Mouse (Mus musculus) myocyte (in vitro differentiated cells): ENCODE data around the gene Sipa1l1.

Experiments
- E2F4 ChIP-seq: IDR thresholded peaks from one replicate; pipeline ENCODE4 v1.6.1; 2011; ENCODE audit warnings: mild to moderate bottlenecking, control low read depth, moderate library complexity; ENCODE audit not compliant: insufficient read depth
- MAX ChIP-seq: IDR thresholded peaks from one replicate; pipeline ENCODE4 v1.6.1; 2011; ENCODE audit warnings: low read depth, mild to moderate bottlenecking, control low read depth
- MYOD1 ChIP-seq, 3 experiments: IDR thresholded peaks; one replicate each; pipeline ENCODE4 v1.6.1; 2011; ENCODE audit warnings: control low read depth in 2 of 3, low read depth in 2 of 3, mild to moderate bottlenecking in 2 of 3, moderate library complexity in 1 of 3; ENCODE audit not compliant: insufficient read length in 2 of 3, control insufficient read depth in 1 of 3
- MYOG ChIP-seq, 3 experiments: IDR thresholded peaks; one replicate each; pipeline ENCODE4 v1.6.1; 2011; ENCODE audit warnings: control low read depth in 2 of 3, low read depth in 2 of 3, mild to moderate bottlenecking in 2 of 3; ENCODE audit not compliant: insufficient read length in 2 of 3, control insufficient read depth in 1 of 3, insufficient read depth in 1 of 3
- POLR2A ChIP-seq: IDR thresholded peaks from one replicate; pipeline ENCODE4 v1.6.1; 2011; ENCODE audit warnings: low read depth, mild to moderate bottlenecking, control low read depth, moderate library complexity; ENCODE audit not compliant: insufficient read length
- POLR2AphosphoS2 ChIP-seq: IDR thresholded peaks from one replicate; pipeline ENCODE4 v1.6.1; 2011; ENCODE audit warnings: low read depth, control low read depth; ENCODE audit not compliant: insufficient read length
- REST ChIP-seq: IDR thresholded peaks from one replicate; pipeline ENCODE4 v1.6.1; 2011; ENCODE audit warnings: mild to moderate bottlenecking, control low read depth, moderate library complexity; ENCODE audit not compliant: insufficient read depth, insufficient read length
- SRF ChIP-seq: IDR thresholded peaks from one replicate; pipeline ENCODE4 v1.6.1; 2011; ENCODE audit warnings: low read depth; ENCODE audit not compliant: control insufficient read depth, insufficient read length
- TCF12 ChIP-seq: IDR thresholded peaks from one replicate; pipeline ENCODE4 v1.6.1; 2011; ENCODE audit warnings: mild to moderate bottlenecking, control low read depth; ENCODE audit not compliant: poor library complexity, insufficient read depth, severe bottlenecking
- TCF3 ChIP-seq: IDR thresholded peaks from one replicate; pipeline ENCODE4 v1.6.1; 2011; ENCODE audit warnings: low read depth, control low read depth; ENCODE audit not compliant: insufficient read length

DNA sequence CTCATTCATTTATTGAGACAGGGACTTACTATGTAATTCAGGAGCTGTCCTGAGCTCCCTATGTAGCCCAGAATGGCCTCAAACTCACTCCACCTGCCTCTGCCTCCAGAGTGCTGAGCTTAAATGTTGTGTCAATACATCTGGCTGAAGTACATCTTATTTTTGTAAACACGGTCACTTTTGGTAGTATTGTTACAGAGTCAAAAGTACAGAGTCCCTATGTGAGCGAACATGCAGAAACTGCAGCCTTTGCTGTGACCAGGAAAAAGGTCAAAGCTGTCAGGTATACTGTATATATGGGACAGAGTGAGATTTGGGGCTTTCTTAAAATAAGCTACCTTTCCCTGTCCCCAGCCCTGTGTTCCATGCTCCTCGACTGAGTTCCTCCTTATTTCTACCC is 17.6 kb downstream of the Sipa1l1 start:
- TF ChIP-seq POLR2A (no peak), MAX (no peak), SRF (no peak), REST (no peak), MYOG (IDR thresholded peaks at IDR 0.05; ENCODE audit: control insufficient read depth in 1 of 3, insufficient read depth in 1 of 3, insufficient read length in 2 of 3, low read depth in 2 of 3) (no peak), POLR2AphosphoS2 (no peak), E2F4 (no peak), TCF12 (no peak), TCF3 (no peak), MYOD1 (IDR thresholded peaks at IDR 0.05; ENCODE audit: control insufficient read depth in 1 of 3, insufficient read length in 2 of 3, low read depth in 2 of 3) (no peak)
